Mouse (Mus musculus) stomach, postnatal 0 days (tissue): ENCODE data around the gene Arntl.

ENCODE experiments used
- CTCF ChIP-seq: IDR thresholded peaks from 2 replicates; pipeline ENCODE4 v1.5.1; 2016; ENCODE audit warnings: antibody characterized with exemption, low read depth, mild to moderate bottlenecking, moderate library complexity
- EP300 ChIP-seq: optimal IDR thresholded peaks from 2 replicates; pipeline ENCODE3; 2016; ENCODE audit warnings: antibody characterized with exemption

- TF ChIP-seq CTCF (no peak), EP300 (no peak)
Measured at GRCm38 (mm10) chr7:113208388-113208753, 1.1 kb downstream of the Arntl start.
